Mouse (Mus musculus) lung, postnatal 10 days (tissue): ENCODE data around the gene Erg.

ENCODE experiments used
- DNase-seq: peaks from one replicate; pipeline ENCODE4 v3.0.0; 2021

Erg gene

DNA sequence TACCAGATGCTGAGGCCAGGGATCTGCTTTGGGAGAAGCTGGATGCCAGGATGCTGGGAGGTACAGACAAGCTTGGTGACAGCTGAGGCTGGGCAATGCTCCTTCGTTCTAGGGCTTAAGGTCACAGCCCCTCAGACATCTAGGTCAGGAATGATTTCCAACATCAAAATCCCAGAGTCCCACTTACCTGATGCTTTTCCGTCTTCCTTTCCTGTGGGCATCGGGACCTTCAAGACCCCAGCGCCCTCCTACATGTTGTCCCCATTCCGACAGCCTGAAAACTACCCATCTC is at the start of gene Erg:
TSS of gene Erg (minus strand) at position 283 of the 292 bp plus-strand sequence.
- no peak for DNase-seq

DNA sequence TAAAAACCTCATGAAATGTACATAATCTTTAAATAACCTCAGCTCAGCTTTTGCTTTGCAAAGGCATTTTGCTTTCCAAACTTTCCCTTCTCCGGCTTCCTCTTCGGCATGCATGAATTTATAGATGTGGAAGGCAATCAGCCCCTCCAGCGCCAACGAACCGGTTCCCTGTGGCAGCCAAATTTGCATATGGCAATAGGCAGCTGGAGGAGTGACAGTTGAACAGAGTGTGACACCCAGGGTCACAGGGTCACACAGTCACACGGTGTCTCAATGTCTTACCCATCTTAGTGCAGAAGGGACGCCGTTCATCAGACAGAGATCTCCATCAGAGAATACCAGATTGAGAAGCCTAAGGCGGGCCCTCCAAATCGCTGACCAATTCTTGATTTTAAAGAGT is 45.4 kb upstream of the Erg start:
- no peak for DNase-seq

DNA sequence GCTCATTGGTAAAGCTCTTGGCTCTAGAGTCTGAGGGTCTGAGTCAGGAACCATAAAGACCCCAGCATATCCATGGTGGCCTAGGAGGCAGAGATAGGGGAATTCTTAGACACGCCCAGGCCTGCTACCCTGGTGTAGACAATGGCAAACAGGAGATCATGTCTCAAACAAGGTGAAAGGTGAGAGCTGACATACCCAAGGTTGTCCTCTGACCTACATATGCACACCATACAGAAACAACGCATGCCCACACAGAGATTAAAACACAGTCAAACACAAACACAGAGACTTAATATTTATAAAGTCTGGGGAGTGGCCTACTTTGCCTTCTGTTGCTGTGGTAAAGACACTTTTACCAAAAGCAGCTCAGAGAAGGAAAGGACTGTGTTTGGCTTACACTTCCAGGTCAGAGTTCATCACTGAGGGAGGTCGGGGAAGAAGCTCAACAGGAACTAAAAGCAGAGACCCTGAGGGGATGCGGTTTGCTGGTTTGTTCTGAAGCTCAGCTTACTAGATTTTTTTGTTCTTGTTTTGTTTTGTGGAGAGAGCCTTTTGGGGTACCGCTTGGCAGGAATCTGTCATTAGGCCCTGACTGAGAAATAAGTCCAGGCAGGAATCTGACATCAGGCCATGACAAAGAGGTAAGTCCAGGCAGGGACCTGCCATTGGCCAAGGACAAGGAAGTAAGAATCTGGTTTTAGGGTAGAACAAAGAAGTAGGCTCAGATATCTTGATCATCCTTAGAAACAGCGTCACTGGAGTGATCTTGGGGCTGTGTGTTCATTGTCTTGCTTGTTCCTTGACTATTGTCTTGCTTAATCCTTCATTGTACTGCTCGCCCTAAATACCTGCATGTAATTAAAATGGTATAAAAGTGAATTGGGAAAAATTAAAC is 37.7 kb upstream of the Erg start:
- DNase-seq: no peak

DNA sequence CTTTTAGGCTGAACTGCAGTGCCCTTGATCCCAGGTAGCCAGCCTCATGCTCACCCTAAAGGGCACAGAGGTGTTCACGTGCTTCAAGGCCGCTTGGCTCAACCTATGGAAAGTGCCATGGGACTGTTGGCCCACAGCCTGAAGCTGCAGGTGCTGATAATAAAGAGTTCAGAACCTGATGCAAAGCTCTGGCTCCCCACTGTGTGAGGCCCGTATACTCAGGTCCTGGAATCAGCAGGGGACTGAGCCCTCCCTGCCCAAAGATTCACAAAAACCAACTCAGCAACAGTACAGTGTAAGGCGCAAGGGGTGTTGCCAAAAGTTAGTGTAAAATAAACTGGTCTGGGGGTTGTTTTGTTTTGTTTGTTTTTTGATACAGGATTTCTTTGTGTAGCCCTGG is 36.7 kb upstream of the Erg start:
- DNase-seq: no peak

DNA sequence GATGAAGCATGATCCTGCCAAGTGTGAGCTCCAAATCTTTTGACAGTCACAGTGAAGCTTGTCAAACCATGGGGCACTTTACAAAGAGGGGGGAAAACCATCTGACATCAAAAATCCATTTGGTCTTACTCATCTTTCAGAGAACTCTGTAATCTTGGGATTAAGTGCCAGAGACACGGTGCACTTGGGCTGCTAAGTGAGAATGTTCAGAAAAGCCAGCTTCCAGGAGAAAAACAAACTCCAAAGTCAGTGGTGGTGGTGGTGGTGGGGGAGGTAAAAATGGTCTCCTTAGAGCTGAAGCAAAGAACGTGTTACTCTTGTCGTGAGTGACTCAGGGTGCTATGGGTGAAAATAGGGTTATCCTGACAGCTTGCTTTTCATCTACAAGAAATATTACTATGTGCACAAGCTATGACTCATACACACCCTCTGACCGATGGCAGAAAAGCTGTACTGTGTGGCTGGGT is 33.5 kb upstream of the Erg start:
- DNase-seq: peak; percentile 68

DNA sequence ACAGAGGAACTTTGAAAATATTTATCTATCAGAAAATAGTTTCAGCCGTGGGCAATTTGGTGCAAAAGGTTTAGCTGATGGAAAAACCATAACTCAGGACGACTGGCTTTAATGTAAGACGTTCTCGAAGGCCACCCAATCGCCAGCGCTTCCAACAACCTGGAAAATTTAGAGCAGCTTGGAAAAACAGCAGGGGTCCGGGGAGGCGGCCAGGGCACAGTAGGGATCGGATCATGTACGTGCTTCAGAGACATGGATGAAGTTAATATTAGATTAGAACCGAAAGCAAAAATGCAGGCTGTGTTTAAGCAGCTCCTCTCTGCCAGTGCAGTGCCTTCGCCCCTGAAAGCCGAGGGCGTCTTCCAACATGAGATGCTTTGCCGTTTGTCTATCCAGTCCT is 31.8 kb upstream of the Erg start:
- no peak for DNase-seq

DNA sequence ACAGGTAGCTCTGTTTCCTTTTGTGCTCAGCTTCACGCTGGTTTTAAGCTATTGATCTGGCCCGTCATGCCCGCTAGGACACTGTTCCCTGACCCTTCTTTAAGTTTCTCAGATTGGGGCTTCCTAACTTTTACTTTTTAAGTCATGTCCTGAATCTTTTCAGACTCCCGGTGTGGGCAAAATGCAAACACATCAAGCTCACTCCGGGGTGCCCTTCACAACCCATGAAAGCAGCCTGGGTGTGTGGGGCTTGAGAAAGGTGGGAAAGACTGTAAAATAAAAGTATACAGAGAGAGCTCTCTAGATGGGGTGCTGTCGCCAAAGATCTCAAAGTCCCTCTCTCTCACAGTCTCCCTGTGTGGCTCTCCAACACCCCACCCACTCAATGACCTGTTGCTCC is 31.3 kb upstream of the Erg start:
- no peak for DNase-seq

DNA sequence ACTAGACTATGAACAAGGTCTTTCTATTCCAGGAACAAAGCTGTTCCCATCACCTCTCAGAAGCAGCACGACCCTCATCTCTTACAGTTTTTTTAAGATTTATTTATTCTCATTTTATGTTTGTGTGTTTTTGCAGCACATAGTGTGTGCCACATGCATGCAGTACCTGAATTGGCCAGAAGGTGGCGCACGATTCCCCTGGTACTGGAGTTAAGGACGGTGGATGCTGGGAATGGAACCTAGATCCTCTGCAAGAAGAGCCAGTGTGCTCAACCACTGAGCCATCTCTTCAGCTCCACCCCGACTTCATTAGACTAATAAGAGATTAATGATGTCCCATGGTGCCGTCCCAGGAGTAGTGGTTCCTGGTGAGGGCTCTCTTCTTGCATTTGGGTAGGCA is 29.2 kb upstream of the Erg start:
- peak; percentile 50 for DNase-seq

DNA sequence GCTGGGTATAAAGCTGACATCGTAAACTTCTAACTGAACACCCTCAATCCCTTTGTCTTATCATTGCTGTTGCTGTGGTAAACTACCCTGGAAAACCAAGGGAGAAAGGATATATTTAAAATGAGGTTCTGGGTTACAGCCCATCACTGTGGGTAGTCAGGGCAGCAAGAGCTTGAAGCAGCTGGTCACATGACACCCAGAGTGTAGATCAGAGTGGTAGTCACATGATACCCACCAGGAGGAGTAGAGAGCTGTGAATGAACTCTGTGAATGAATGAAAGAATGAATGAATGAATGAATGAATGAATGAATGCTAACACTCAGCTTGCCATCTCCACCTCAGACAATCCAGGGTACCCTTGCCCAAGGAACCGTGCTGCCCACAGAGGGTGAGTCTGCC is 28.1 kb upstream of the Erg start:
- no peak for DNase-seq

DNA sequence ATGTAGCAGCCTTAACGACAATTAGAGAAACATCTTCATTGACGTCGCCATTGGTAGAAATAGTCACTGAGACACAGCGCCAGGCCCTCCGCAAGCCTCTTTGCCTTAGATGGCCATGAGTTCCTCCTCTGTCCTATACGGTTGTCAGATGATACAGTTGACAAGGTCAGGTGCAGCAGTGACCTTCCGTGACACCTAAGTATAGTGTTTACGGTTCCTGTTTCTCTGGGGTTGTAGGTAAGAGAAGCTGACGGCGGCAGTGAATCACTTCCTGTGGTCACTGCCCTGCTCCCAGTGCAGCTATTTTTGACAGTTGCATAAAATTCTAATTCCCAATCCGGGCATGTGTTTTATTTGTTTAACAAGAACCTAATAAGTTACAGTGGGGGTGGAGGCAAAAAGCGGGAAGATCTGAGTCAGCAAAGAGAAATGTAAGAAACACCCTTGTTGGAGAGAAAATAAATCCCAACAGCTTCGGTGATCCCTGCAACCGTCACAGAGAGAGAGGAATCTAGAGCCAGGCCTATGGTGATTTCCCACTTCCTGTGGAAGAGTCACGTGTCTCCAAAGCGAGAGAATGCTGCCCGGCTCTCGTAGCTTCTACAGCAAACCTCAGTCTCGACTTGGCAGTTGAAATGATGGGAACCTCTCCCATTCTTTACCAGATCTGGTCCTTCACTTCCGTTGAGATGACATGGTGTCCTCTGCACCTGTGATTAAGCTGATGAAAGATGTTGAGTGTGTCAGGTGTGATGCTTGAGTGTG is 25.8 kb upstream of the Erg start:
- peak; percentile 21 for DNase-seq

DNA sequence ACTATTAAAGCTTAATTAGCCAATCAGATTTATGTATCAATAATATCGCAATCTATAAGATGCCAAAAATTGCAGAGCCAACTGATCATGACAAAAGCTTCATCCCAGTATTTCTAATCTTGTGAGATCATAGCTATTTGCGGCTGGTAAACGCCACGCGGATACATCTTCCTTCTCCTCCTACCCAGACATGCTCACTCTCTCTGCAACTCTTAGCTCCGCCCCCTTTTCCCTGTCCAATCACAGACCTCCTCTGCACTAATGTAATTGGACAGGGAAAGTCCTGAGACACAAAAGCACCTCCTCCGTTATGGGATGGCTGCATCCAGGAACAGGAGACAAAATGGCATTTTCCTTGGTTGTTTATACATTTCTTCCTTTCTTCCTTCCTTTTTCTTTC is 22.2 kb upstream of the Erg start:
- DNase-seq: peak; percentile 37

DNA sequence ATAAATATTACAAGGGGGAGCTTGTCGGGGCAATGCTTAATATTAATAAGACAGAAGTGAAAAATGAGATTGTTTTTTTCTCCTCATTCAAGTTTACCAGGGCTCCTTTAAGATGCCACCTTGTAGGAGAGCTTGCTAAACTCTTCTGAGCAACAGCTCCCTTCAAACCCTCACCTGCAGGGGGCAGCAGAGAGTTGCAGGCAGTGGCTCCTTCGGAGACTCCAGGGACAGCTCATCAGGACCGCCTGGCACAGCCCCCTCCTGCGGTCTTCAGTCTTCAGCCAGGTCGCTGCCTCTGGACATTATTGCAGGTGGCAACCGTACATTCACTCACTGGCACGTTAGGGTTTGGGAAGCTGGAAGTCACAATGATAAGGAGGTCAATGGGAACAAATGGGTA is 18.9 kb upstream of the Erg start:
- DNase-seq: peak; percentile 91

DNA sequence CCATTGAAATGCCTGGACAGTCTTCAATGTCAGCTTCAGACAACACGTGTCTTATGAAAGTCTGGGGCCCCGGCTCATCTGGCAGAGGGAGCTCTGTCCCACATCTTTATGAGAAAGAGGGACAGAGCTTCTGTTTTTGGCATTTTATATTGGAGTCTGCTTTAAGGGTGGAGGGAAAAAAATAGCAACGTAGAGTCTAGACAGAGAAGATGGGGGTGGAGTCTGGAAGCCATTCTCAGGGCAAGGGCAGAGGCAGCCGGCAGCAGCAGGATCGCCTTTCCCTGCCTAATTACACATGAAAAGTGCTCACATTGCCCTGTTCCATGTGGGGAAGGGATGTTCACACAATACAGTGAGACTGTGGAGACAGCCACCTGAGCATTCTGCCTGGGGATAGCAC is 16.1 kb upstream of the Erg start:
- DNase-seq: peak; percentile 41

DNA sequence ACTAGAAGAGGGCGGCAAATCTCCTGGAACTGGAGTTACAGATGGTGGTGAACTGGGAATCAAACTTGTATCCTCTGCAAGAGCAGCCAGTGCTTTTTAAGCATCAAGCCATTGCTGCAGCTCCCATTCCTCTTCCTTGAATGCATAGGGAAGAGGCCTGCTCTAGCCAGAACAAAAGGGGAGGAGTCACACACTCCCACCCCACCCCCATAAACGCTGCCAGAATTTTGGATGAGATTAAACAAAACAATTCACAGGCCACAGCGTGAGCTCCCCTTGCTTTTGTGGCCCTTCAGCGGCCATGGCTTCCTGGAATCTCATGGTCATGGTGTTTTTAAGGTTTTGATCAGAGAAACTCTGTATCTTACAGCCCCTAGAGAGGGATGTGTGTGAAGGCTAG is 15.4 kb upstream of the Erg start:
- no peak for DNase-seq

DNA sequence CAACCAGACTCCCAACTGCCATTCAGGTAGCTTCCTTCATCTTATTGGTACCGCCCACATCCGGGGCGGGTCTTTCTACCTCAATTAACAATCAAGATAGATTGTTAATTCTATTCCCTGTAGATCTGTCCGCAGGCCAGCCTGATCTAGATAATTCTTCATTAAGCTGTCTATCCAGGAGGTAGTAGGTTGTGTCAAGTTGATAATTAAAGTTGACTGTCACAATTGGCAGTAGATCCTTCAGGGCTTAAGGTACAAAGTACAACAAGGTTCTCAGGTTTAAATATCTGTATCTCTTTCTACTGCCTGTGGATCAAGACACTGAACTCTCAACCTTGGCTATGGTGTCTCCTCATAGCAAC is 14.8 kb upstream of the Erg start:
- DNase-seq: no peak

DNA sequence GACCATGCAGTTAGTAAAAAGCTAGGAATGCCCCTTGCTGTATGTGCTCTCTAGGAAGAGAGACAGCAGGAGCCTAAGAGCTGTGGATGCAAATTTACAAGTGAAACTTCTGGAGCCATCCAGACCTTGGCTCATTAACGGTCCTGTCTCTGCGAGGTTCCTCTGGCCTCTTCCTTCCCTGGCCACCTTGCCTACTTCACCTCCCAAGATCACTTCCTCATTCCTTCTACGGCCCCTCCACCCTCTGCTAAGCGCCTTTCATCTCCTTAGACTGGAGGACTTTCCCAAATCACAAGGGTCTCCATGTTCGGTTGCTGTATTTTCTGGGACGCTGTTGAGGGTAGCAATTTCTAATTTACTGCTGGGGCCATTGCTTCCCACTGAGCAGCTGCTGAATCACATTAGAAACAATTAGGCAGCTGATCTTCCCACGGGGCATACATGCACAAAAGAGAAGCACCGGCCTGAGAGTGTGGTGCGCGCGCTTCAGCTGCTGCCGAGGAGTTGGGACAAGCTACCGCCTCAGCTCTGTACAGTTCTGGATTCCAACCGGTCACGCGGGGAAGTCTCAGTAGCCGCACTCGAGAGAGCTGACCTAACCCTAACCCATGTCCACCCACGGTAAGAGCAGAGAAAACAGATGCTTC is 14.3 kb upstream of the Erg start:
- DNase-seq: no peak

DNA sequence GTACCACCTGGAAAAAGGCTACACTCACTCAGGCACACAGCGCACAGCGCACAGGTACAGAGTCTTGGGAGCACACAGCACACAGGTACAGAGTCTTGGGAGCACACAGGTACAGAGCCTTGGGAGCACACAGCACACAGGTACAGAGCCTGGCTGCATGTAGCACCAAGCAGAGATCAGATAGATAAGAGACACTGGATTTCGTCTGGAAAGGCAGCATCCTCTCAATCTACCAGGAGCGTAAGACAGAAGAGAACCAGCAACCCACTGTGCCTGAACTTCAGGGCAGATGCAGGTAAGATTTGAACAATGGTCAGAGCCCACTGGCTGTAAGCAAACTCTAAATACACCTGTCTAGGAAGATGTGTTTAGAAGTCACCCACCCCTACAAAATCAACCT is 12.5 kb upstream of the Erg start:
- DNase-seq: no peak

DNA sequence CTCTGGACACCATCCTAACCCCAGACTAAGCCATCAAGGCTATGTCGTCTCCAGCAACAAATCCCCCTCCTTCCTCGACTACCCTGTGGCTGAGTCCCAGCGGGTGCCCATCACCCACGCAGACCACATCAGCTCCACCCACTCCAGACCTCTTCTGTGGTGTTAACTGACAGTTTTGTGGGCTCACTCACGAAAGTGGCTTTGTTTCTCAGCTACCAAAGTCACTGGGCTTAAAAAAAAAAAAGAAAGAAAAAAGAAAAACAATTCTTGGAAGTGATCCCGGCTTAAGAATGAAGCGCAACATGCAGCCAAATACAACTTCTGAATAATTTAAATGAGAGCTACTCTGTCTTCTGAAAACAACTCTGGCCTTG is 11.2 kb upstream of the Erg start:
- no peak for DNase-seq

DNA sequence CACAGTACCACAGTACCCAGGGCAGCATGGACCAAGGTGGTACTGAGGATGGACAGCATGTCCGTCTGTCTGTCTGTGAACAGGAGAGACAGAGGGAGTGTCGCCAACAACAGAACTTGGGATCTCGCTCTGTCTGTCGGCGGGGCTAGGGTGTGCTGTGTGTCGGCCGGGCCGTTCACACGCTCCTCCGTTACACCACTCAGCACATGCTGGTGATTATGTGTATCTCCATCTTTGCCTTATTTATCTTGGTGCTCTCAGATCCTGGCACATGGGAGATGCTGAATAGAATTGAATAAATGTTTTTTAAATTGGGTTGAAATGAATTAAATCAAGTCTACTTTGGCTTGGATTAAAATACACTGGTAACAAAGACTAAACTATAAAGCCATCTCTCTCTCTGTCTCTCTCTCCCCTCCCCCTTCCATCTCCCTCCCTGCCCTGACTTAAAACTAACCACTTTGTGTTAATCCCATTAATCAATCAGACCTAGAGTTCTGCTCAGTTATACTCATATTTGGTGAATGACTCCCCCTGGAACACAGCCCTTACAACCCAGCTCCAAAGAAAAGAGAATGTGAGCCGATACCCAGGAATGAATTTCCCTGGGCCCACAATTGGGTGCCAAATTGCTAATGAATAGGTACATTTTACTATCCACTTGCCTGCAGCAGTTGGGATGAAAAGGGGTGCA is 10.6 kb upstream of the Erg start:
- DNase-seq: no peak

DNA sequence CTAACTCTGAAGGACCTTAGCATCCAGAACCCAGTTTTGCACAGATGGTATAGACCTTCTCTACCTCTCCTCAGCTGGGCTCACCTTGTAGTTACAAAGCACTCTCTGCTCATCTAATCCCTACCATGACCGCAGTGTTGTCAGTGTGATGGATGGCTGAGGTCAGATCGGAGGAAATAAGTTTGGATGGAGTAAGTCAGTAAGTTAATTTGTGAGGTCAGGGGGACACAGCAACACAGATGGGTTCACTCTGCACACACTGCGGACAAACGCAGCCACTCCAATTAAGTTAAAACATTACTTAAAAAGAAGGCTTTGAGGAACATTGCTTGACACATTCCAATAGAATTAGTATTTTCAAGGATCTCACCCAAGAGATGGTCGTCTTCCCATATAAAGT is 2.5 kb upstream of the Erg start:
- DNase-seq: peak; percentile 32

DNA sequence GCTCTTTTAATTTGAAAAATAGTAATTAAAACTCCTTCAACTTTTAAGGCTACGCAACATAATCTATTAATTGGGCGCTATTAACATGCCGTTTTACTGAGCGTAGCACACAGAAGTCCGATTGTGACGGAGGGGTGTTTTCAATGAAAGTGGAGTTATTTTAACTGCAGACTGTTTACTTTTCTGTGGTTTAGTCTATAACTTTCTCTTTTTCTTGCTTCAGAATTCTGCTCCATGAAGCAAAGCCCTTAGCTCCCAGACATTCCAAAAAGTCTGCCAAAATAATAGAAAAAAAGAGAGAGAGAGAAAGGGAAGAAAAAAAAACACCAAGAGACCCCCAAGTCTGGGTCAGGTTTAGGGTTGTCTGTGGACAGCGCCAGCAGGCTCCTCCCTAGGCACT is 333 bp upstream of the Erg start:
- DNase-seq: no peak

DNA sequence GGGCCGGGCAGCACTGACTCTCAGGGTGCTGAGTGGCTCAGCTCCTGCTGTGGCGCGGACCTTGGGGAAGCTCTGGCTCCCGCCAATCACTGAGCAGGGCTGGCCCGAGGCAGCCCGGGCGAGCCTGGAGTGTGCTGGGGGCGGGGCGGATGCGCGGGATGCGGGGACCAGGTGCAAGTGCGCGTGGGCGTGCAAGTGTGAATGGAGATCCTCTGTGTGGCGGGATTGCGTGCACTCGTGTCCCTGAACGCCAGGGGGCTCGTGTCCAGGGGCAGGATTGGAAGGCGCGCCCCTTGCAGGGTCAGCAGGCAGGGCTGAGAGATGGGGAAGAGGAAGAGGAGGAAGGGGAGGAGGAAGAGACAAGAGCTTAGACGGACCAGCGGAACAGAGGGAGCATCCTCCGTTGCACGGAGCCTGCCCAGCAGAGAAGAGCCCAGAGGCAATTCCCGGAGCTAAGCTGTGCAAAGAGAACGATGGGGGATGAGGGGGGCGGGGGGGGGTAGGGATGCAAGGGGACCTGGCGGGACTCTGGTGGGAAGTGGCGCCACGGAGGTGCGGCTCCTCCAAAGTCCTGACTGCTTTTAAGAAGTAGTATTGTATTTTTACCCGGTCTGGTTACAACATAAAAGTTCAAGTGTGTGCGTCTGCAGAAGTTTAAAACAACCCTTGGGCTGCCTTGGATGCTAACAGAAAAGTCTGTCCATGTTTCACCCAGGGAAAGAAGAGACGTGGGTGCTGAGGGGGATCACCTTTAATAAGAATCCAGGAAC is 667 bp downstream of the Erg start:
- DNase-seq: peak; percentile 64
